Mouse (Mus musculus) forebrain, embryonic 13.5 days (tissue): ENCODE results near the gene Gzmf. TPM values are rescaled to one million over a fixed set of nuclear protein-coding genes. Genes with fewer than 3 reads are reported as not detected.
"Not testable (repeated sequence)": the region's sequence is repeated elsewhere in the genome, so short reads cannot be mapped to it uniquely, and the experiment has no call there.

Source experiments
- ATAC-seq: fragments of 200-750 bp; cut with Nextera tagmentation; 2 replicates; pipeline ENCODE4 v1.8.0; 2017
- H3K27ac ChIP-seq: fragments of 300-500 bp; sonication (generic); 2 replicates; pipeline ENCODE4 v1.5.1; 2015; ENCODE audit warnings: inconsistent platforms, mild to moderate bottlenecking, moderate library complexity
- H3K27me3 ChIP-seq: fragments of 300-500 bp; sonication (generic); 2 replicates; pipeline ENCODE4 v1.6.1; 2015; ENCODE audit warnings: mild to moderate bottlenecking, inconsistent platforms
- H3K36me3 ChIP-seq: fragments of 300-500 bp; sonication (generic); 2 replicates; pipeline ENCODE4 v1.6.1; 2015; ENCODE audit warnings: mild to moderate bottlenecking, inconsistent platforms; ENCODE audit not compliant: poor library complexity, severe bottlenecking
- H3K4me1 ChIP-seq: fragments of 300-500 bp; sonication (generic); 2 replicates; pipeline ENCODE4 v1.6.1; 2015; ENCODE audit warnings: inconsistent platforms
- H3K4me2 ChIP-seq: fragments of 300-500 bp; sonication (generic); 2 replicates; pipeline ENCODE4 v1.6.1; 2015; ENCODE audit warnings: inconsistent platforms, mild to moderate bottlenecking, moderate library complexity
- H3K4me3 ChIP-seq: fragments of 300-500 bp; sonication (generic); 2 replicates; pipeline ENCODE4 v1.5.1; 2015; ENCODE audit warnings: mild to moderate bottlenecking, inconsistent platforms
- H3K9ac ChIP-seq: fragments of 300-500 bp; sonication (generic); 2 replicates; pipeline ENCODE4 v1.6.1; 2015; ENCODE audit warnings: mild to moderate bottlenecking, inconsistent platforms
- H3K9me3 ChIP-seq: fragments of 300-500 bp; sonication (generic); replicated peaks from 2 replicates; pipeline ENCODE4 v1.6.1; 2016; ENCODE audit warnings: inconsistent platforms
- WGBS: fragments of 180-500 bp; shearing (Covaris S2); methylation state at CpG from one replicate; pipeline ENCODE4 v1.1.7; 2015; 5-methylcytosine and 5-hydroxymethylcytosine counted together
- polyA plus RNA-seq: library from polyadenylated mRNA; unstranded; fragments of >200 nt; fragmentation: Nextera tagmentation; extraction: Ambion mirVana; gene quantifications from 2 replicates; pipeline ENCODE4 v1.2.1, GENCODE M21; 2015

Gene Gzmf
- polyA plus RNA-seq, 1 experiment from 2014 or later: not detected

DNA sequence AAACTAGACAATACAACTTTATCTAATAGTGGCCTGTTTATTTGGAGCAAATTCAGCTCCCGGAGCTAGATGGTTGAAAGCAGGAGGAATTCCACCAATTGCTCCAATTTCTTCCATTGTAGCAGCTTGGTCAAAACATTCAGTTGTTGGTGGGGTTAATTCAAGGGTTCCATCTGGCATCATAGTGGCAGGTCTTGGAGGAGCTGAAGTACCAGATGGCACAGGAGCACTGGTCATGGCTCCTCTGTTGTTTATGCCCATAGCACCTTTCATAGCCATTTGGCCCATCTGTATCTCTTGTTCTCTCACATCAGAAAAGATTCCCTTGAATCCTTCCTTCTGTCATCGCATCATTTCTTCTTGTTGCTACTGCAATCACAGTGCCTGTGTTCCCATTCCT, 49.1 kb downstream of the Gzmf start:
- Histone ChIP-seq H3K4me2 (no peak overlapping the region), H3K27me3 (no peaks in the 10 kb centered on the region), H3K36me3 (no peaks in the 10 kb centered on the region), H3K4me3 (no peak overlapping the region), H3K9me3 (no peaks in the 10 kb centered on the region), H3K27ac (no peak overlapping the region), H3K9ac (no peak overlapping the region), H3K4me1 (no peaks in the 10 kb centered on the region)
- ATAC-seq: no peak
- WGBS: 88% methylated on average over 2 of the region's 2 CpGs

DNA sequence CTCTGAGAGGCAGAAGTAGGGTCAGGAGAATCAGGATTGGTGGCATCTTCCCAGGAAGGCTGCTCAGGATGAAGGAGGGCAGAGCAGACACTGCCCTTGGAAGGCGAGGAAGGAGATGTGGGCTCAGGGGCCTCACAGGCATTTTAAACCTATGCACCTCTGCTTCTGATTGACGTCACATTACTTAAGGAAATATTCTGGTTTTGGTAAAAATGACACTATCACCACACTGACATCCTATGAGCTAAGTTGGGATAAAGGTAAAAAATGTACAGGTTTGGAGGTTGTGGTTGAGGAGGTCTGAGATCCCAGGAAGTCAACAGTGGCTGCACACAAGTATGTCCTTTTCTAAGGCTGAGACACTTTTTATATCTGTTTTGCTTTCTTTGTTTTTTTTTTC, 51.7 kb downstream of the Gzmf start, which contains the start of gene Gzmg:
Gzmg (minus strand) TSS at position 101 of the 400 bp plus-strand sequence.
- not testable (repeated sequence) for H3K27ac ChIP-seq, H3K4me2 ChIP-seq, H3K9ac ChIP-seq, H3K4me3 ChIP-seq, ATAC-seq, H3K4me1 ChIP-seq, H3K27me3 ChIP-seq, H3K9me3 ChIP-seq, H3K36me3 ChIP-seq
- 73% methylated on average over 2 of the region's 2 CpGs for WGBS

DNA sequence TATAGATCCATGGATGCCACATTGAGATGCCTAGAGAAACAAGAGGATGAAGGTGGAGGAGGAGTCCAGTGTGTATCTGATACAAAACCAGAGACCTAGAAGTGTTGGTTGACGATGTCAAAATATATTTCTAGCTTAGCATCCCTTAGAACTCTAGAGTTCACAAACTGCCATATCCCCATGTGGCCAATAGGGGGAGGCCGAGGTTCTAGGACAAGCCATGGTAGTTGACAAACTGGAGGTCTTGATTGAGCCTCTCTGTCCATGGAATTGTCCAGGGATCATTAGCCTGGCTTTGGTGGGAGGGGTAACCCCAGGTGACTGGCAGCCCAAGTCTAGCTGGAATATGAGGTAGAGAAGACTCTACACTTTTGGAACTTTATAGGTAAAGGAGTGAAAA, 55.9 kb downstream of the Gzmf start:
- no peaks in the 10 kb centered on the region for H3K4me1 ChIP-seq
- no peak overlapping the region for H3K4me2 ChIP-seq
- WGBS: 75% methylated on average over 2 of the region's 2 CpGs
- H3K27me3 ChIP-seq: no peaks in the 10 kb centered on the region
- H3K9ac ChIP-seq: no peak overlapping the region
- H3K4me3 ChIP-seq: no peak overlapping the region
- H3K27ac ChIP-seq: no peak overlapping the region
- no peaks in the 10 kb centered on the region for H3K9me3 ChIP-seq
- no peaks in the 10 kb centered on the region for H3K36me3 ChIP-seq
- ATAC-seq: no peak

Other genes with a start within 250 kb of the Gzmf start
- not detected in 2 replicates for gene Mcpt1, start 193.4 kb downstream of the Gzmf start, polyA plus RNA-seq
- not detected in 2 replicates for gene Mcpt9, start 180.9 kb downstream of the Gzmf start, polyA plus RNA-seq
- gene Mcpt2, start 169.4 kb downstream of the Gzmf start, polyA plus RNA-seq: not detected in 2 replicates
- not detected in 2 replicates for gene Mcpt4, start 149.1 kb downstream of the Gzmf start, polyA plus RNA-seq
- not detected in 2 replicates for gene Mcpt8, start 126.1 kb downstream of the Gzmf start, polyA plus RNA-seq
- not detected in 2 replicates for gene Ctsg, start 108.8 kb downstream of the Gzmf start, polyA plus RNA-seq
- not detected in 2 replicates for gene Gzme, start 90.8 kb downstream of the Gzmf start, polyA plus RNA-seq
- not detected in 2 replicates for gene Gzmd, start 78.8 kb downstream of the Gzmf start, polyA plus RNA-seq
- gene Gzmg, start 51.8 kb downstream of the Gzmf start, polyA plus RNA-seq: not detected in 2 replicates
- not detected in 2 replicates for gene Gzmn, start 36.8 kb downstream of the Gzmf start, polyA plus RNA-seq
- gene Gzmc, start 23.2 kb upstream of the Gzmf start, polyA plus RNA-seq: not detected in 2 replicates
- not detected in 2 replicates for gene Gzmb, start 50.8 kb upstream of the Gzmf start, polyA plus RNA-seq
- 0.12 and 0.13 TPM in 2 replicates for gene Atp12a, start 153.7 kb upstream of the Gzmf start, polyA plus RNA-seq
- gene Rnf17, start 191.2 kb upstream of the Gzmf start, polyA plus RNA-seq: 0.28 and 0.57 TPM in 2 replicates